Mouse (Mus musculus): Measurements from ENCODE around the gene Gm10645. TPM values are rescaled to one million over a fixed set of nuclear protein-coding genes. Genes with fewer than 3 reads are reported as not detected.

The Gm10645 gene
- total RNA-seq (2022), result not detected

DNA sequence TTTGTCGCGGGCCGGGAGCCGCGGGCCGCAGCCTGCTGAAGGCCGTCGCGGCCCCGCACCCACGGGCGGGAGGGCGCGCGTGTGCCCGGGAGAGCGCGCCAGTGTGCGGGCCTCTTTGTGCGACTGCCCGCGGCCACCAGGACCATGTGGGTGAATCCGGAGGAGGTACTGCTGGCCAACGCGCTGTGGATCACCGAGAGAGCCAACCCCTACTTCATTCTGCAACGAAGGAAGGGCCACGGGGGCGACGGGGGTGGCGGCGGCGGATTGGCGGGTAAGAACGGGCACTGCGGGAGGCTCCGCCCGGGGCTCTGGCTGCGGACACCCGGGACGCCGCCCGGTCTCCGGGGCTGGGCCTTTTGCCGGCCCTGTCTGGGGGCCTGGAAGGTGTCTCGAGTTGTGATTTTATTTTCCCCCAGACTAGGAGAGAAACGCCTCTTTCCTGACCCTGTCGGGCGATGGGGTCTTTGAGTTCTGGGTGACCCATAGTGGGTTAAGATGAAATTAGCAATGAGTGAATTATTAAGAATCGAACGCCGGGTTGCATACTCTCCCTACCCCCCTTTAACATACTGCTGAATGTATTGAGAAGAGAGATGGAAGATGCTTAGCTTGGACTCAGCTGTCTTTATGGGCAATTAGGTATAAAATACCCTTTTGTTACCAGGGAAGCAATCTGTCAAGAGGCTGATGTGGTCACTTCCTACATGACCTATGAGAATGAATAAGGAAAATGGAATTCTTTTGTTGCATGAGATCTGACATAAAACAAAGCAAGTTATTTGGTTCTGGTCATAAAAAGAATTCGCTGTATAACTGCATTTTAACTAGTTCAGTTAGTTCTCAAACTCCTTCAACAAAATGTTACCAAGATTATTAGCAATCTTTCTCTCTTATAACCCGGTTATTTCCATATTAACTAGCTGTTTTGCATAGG is at the start of gene Gm10645:
Gm10645 (minus strand) TSS at position 240 of the 937 bp plus-strand sequence.
- peak; percentile 13 for DNase-seq (ENCODE audit: low spot score)

DNA sequence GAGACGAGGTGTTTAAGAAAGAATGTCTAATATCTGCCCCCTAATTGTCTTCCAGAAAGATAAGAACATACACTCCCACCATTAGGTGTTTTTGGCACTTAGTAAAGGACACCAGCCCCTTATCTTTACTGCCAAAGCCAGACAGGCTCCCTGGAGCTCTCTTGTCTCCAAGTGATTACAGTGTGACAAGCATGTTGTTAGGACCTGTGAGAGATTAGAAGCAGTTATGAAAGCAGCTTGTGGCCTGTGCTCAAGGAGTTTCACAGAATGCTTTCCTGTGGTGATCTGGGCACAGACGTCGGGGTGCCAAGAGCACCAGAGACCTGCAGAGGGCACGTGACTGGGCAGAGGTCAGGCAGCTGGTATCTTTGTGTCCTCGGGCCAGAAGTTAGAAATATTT is 49.1 kb upstream of the Gm10645 start:
- DNase-seq (ENCODE audit: low spot score), result no peak

DNA sequence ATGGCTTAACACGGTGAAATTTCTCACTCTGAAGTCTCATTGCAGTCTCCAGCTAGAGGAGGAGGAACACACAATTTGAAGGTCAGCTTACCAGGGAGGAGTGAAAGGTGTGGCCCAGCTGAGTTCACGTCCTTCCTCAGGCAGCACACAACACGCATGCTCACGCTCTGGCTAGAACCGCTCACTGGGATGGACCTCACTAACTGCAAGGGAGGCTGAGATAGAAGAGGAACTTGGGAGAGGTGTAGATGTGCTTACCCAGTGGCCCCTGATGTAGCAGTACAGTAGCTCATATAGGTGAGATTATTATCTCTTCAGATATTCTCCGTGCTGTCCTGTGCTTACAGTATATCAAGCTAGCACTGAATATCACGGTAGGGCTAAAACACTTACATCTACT is 44.7 kb upstream of the Gm10645 start:
- no peak for DNase-seq (ENCODE audit: low spot score)

DNA sequence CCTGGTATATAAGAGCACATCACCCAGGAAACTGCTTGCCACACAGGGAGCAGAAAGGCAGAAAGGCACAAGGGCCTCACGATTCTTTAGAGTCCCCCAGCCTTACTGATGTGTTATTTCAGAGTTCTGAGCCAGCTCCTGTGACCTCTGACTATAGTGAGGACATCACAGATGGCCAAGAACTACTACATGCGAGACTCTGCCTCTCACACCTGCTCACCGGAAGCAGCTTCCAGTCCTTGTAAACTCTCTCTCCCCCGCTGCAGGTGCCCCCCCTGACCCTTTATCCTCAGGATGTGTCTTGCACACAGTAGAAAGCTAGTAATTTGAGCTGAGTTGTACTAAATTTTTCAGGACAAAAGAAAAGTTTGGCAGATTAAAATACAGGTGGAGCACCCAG is 43.6 kb upstream of the Gm10645 start:
- no peak for DNase-seq (ENCODE audit: low spot score)

DNA sequence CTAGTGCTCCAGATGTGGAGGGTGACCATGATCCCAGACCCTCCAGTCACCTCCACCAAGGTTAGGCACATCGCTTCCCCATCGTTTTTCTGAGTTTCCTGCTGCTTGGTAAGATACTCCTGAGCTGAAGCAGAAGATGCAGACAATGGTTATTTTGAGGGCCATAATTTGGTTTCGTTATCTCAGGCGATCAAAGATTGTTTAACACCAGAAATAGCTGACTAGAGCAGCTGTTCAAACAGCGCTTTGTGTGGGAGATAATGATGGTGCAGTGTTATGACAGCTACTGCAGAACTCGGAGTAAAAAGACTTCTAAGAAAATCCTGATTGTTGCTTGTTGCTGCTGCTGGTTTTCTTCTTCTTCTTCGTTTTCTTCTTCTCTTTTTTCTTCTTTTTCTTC is 39.9 kb upstream of the Gm10645 start:
- no peak for DNase-seq (ENCODE audit: low spot score)

DNA sequence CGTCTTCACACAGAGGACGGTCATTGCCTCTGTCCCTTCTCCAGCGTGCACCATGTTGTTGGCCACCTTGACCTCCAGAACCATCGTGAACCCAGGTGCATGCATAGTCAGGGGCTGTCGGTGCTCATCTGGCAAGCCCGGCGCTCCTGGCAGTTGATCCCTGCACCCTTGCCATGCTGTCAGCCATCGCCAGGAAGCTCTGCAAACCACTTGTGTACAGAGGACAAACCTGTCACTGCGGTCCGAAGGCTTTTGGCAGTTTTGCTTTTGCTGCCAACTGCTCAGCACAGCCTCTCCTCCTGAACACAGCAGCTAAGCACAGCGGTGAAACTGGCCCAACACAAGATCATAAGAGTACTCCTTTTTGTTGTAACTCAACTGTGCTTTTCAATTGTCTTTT is 37.0 kb upstream of the Gm10645 start:
- DNase-seq (ENCODE audit: low spot score), result no peak

DNA sequence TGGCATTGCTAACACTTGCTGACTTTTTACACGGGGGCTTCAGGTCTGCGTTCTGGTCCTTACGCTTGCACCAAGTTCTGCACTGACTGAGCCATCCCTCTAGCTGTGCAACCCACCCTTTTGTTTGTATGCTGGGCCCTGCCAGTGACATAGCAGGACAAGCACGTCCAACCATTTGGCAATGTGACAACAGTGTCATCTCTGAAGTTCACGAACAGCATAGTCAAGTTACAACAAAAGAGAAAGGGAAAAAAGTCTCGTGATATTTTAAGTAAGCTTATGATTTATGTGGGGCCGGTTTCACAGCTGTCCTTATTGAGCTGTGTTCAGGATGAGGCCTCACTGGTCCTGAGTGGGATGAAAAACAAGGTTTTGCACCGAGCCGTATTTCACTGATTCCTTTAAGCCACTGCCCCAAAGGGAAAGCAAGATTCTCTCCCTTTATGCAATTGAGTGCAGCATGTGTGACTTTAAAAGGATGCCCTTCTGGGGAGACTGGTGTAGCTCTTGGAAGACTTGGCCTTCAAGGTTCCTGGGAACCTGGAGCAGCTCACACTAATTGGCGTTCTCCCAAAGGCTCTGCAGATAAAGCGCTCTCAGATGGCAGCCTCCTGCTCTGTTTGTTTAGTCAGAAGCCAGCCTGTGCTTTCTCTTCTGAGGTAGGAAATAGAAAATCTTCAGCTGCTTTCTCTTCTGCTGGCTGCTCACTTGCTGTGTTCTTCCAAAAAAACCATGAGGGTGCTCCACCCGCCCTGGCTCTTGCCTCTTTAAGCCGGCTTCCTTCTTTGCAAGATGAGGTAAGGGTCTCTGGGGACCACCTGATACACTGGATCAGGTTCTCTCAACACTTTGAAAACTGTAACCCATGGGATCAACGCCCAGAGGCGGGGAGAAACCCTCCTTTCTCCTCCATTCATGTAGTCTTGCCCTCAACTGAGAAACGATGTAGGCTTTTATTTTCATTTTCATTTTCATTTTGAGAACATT is 34.5 kb upstream of the Gm10645 start:
- peak; percentile 31 for DNase-seq (ENCODE audit: low spot score)

DNA sequence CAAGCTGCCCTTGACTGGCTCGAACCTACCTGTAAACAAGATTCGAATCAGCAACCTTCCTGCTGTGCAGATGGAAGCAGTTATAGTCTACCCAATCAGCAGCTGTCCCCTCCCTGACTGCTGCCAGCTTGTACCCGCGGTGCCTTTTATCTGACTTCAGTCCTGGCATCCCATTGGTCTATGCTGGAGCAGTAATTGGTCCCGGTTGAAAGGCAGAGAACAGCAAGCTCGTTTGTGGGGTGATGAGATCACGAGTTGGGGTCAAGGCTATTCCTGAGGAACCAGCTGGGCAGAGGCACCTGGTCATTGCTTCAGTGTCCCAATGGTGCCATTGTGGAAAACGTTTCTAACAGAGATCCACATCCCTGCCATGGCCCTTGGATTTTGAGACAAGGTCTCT is 33.7 kb upstream of the Gm10645 start:
- DNase-seq (ENCODE audit: low spot score), result no peak

DNA sequence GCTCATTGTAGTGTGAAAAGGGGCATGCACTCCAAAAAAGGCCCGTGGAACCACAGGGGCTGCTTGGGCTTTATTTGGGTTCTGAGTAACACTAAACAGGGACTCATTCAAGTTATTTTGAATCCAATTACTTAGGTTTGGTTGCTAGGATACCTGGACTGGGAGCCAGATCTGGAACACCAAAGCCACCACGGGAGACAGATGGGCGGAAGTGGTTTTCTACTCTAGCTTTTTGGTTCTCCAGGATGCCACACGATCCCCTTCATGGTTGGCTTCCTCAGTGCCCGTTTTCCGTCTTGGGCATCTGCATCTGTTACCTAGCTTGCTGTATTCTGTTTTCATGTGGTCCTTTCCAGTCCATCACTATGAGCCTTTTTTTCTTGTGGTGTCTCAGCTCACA is 30.1 kb upstream of the Gm10645 start:
- no peak for DNase-seq (ENCODE audit: low spot score)

DNA sequence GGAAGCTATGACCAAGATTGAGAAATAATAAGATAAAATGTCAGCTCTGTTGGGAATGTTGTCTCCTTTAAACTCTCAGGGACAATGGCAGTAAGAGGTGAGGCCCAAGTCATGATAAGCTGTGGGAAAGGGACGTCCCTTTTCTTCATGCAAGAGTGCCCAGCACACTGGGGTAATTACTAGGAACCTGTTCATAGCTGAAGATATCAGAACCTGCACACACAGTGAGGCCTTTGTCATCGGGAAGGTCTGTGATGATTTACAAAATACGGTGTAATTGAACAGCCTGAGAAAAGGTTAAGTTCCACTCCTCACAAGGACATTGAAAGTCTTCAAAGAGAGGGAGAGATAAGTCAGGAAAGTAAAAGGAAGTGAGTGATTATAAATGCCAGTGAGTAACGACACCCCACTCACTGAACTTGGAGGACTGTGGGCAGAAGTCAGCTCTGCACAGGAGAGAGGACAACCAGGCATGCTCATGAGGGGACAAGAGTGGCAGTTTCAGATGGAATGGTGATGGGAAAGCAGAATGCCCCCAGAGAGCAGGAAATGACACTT is 23.6 kb upstream of the Gm10645 start:
- no peak for DNase-seq (ENCODE audit: low spot score)

DNA sequence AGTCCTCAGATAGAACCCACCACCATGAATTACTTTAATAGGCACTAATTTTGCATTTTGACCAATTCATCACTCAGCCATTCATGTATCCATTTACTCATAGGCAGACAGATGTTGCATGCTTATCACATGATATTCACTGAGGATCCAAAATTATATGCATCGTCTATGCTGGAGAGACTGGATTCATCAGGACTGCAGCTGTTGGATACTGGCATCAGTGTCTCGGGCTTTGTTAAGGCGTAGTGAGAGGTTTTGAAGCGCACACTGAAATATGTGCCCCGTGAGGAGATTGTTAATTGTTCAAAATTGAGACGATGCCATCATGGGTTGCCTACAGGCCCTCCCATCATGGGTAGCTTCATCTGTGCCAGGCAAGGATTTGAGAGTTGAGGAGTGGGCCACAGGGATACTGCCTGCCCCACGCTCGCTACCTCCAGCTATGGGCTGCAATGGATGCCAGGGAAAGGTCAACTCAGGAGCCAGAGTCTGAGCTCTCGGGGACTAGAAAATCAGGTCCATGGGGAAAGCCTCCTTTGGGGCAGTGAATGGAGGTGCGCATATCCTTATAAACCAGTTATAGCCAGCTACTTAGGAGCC is 21.5 kb upstream of the Gm10645 start:
- no peak for DNase-seq (ENCODE audit: low spot score)

DNA sequence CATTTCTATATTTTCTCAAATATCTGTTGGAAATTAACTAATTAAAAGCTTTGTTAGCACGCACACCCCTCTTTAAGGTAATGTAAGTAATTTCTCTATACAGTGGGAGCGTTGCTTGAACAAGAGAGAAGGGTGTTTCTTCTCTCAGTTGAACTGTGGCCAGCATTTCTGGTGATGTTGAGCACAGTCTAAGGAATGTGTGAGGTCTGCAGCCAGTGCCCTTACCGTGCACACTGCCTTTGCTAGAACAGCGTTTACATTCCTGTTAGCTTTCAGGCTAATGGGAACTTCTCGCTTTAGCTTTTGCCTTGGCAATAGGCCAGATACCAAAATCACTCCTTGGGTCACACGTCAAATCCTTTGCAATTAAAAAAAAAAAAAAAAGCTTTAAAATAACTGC is 20.4 kb upstream of the Gm10645 start:
- no peak for DNase-seq (ENCODE audit: low spot score)

DNA sequence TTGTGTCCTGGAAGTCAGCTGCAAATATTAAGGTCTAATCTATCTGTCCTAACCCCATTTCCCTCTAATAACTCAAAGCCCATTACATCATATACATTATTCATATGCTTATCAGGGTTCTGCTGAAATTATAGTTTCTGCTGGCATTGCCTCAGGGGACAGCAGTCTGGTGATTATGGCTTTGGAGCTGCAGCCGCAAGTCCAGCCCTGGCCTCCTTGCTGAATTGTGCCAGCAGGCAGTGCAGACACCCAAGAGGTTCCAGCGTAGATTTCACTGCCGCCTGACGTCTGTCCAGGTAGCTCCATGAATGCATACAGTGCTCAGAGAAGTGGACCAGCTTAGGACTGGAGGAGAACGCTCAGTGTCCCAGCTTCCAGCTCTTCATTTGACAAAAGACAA is 16.8 kb upstream of the Gm10645 start:
- DNase-seq (ENCODE audit: low spot score), result no peak

DNA sequence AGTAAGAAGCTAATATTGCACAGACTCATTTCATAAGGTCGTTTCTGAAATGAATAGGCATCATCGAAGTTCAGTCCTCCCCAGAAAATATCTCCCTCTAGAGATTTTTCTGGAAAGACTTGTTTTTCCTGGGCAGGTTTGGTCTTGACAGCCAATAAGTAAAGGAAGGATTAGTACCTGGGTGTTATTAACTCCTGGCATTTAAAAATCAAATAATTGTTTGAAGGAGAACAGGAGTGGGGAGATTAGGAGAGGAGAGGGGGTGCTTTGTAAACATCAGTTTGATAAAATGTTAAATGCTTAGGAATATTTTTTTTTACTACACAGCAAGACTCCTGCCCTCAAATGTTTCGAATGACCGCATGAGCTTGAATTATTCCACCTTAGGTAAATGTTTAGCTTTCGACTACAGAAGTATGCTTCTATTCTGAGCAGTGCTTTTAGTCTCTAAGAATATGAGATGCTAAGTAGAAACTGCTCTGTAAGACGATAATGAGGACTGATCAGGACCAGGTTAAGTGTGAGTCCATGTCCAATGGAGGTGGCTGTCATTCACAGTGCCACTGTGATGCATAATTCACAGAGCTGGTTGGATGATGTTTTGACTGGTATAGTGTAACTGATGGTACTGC is 16.0 kb upstream of the Gm10645 start:
- no peak for DNase-seq (ENCODE audit: low spot score)

DNA sequence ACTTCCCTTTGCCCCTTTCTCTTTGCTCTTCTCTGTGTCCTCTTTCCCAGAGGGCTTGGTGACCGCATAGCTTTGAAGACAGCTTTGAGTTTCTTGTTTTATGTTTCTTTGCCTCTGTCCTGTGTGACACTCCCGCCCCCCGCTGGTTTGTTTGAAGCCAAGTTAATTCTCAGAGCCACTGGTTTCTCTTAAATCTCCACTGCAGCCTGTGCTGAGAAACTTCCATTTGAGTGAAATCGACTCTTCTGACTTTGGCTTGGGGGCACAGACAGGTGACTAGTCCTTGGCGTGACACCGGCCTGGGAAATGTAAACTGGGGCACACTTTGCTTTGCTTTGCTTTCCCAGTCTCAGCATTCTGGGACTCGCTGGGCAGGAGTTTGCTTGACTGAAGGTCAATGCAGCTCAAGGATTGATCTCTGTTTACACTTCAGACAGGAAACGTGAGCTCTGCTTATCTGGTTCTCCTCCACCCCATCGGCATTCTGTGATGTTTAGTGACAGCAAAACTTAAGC is 12.3 kb upstream of the Gm10645 start:
- no peak for DNase-seq (ENCODE audit: low spot score)

DNA sequence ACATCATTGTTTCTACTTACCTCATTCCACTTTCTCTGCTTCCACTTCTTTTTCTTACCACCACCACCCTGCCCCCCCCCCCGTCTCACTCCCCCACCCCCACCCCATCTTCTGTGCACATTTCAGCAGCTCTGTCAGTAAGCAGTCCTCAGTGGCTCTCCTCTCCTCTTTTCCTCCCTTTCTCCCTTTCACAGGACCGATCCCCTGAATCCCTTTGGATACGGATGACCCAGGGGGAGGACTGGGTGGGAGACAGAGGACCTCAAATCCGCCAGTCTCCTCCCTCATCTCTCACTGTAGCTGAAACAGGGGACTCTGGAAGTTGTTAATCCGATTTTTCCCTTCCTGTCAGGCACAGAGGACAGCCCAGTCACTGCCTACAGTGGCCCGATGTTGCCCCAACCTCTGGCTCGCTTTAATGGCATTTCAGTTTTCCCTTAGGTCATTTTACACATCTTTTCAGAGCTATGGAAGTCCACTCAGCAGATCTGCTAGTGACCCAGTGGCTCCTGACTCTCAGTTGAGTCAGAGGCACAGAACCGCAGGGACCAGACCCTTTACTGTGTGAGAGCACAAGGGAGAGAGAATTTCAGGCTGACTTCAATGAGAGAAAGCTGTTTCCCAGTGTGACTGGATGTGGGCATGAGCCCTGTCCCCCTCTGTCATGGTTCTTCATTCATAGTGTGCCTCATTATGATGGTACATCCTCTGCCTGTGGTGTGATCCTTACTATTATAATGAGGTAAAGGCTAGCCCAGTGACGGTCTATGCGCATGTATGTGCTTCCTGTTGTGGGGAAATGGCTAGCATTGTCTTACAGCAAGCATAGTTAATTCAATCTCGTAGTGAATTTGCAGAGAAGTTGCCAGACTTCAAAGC is 11.6 kb upstream of the Gm10645 start:
- DNase-seq (ENCODE audit: low spot score), result no peak

DNA sequence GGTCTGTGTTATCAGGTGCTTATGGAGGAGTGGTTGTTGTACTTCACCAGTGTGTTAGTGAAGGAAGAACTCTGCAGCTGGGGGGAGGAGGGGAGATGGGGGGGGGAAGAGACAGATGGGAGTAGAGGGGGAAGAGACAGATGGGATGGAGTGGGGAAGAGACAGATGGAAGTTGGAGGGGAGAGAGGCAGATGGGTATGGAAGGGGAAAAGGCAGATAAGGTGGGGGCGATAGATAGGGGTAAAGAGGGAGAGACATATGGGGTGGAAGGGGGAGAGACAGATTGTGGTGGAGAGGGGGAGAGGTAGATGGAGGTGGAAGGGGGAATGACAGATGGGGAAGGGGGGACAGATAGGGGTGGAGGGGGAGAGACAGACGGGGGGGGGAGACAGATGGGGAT is 10.8 kb upstream of the Gm10645 start:
- DNase-seq (ENCODE audit: low spot score), result no peak

DNA sequence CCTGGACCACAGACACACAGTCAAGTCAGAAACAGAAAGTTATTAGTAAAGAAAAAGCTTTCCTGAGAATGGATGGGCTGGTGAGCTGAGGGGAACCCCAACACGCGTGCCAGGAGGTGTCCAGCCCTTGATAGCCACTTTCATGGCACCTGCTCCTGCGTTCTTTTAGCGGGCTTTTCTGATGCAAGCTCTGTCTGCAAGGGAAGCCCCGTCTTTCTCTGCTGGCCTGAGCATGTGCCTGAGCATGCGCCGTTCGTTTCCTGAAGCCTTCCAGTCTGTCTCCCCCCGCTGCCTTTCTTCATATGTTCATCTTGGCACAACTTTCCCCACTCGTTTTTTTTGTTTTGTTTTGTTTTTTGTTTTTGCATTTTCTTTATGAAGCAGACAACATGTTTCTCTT is 9.7 kb upstream of the Gm10645 start:
- DNase-seq (ENCODE audit: low spot score), result no peak

DNA sequence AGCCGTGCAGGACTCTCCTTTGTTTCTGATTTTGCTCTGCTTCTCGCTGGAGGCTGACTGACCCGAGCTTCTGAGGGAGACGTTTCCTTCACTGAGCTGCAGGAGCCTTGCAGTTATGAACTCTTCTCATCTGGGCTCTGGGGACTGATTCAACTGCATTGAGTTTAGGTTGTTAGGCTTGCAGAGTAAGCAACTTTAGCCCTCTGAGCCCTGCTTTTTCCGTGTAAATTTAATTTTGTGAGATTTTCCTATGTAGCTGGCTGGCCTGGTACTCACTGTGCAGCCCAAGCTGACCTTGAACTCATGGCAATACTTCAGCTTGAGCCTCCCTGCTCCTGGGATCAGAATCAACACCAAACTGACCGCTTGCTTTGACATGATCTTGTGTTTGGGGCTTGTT is 4.9 kb upstream of the Gm10645 start:
- DNase-seq (ENCODE audit: low spot score), result no peak

DNA sequence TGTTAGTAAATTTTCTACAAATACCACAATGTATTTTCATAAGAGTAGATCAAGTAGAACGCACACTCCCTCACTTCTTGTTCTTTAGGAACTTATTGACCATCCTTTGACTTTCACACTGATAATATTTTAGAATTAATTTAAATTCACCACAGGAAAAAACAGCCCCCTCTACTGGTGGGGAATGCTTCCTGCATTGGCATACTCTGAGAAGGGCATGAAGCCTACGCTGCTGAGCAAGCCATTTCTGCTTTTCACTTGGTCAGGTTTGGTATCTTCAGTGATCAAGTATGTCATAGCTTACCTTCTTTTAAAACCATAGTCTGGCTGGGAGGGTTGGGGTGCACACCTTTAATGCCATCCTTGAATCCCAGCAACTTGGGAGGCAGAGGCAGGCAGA is 3.7 kb upstream of the Gm10645 start:
- no peak for DNase-seq (ENCODE audit: low spot score)

Data from heart, adult 8-10 months (tissue).